ENCODE assay signal across 8 mouse cellular contexts in the genomic region with DNA sequence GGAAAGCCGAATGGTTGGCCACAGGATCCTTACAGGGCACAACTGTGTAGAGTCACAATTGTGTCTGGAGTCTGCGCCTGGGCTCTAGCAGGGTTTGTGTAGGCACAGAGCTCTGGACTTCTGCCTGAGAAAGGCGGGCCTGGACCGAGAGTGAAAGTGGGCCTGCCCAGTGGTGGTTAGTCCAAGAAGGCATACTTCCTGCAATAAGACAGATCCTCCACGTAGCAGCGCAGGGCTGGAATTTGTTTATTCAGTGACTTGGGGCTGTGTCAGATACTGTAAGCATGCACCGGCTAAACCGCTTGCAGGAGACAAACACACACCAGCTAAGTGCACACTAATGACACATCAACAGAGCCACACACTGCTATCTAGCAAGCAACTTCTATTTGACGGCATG. TPM values are rescaled to one million over a fixed set of nuclear protein-coding genes. Genes with fewer than 3 reads are reported as not detected.
A peak's percentile ranks its signal among the peaks of the same experiment; 100 is the strongest.
DNase-seq lines count a peak whose midpoint lies in the region; ATAC-seq and TF ChIP-seq lines count a peak whose summit lies in the region.

No protein-coding gene starts in this region.

- TF ChIP-seq CTCF in heart, postnatal 0 days (IDR thresholded peaks at IDR 0.05; ENCODE audit: low read depth), result no peak
- TF ChIP-seq CTCF in liver, postnatal 0 days (IDR thresholded peaks at IDR 0.05; ENCODE audit: low read depth), result no peak

- H3K27ac ChIP-seq in heart, postnatal 0 days (ENCODE audit: low read depth), result peak overlapping the region; percentile 10
- no peak overlapping the region for H3K27ac ChIP-seq in liver, postnatal 0 days (ENCODE audit: low read depth)
- no peak overlapping the region for H3K27ac ChIP-seq in forebrain, embryonic 16.5 days (ENCODE audit: low read length)

- peak overlapping the region; percentile 16; the same call in 1 of the 2 replicates for H3K9ac ChIP-seq in heart, postnatal 0 days (replicated peaks; ENCODE audit: low read depth, low read length)
- H3K9ac ChIP-seq in liver, postnatal 0 days (replicated peaks), result no peak overlapping the region
- H3K9ac ChIP-seq in forebrain, embryonic 16.5 days (replicated peaks; ENCODE audit: low read depth, low read length), result no peak overlapping the region

- TF ChIP-seq EP300 in heart, postnatal 0 days (IDR thresholded peaks at IDR 0.05; ENCODE audit: low read depth), result no peak
- no peak for TF ChIP-seq EP300 in liver, postnatal 0 days (IDR thresholded peaks at IDR 0.05; ENCODE audit: low read depth)

- 23% methylated on average over 9 of the region's 9 CpGs for WGBS in heart, postnatal 0 days
- WGBS in liver, postnatal 0 days (ENCODE audit: insufficient replicate concordance), result 34% methylated on average over 9 of the region's 9 CpGs
- WGBS in forebrain, embryonic 16.5 days, result 42% methylated on average over 9 of the region's 9 CpGs

- peak; percentile 68 for DNase-seq in 3134 (ENCODE audit: extremely low read depth, insufficient read length, low spot score)
- DNase-seq in Muller cell, postnatal 12 days (ENCODE audit: inconsistent ontology term), result peak; percentile 55
- DNase-seq in heart, postnatal 0 days (ENCODE audit: low spot score), result peak; percentile 62
- DNase-seq in liver, postnatal 0 days, result no peak
- no peak for DNase-seq in cerebellum, adult 11 months
- no peak for DNase-seq in layer of hippocampus, adult 8-10 months (ENCODE audit: low spot score in 2 of 2)
- DNase-seq in embryo, embryonic 10.5 days (ENCODE audit: low spot score), result no peak

- H3K4me1 ChIP-seq in heart, postnatal 0 days (ENCODE audit: control insufficient read depth, insufficient read depth), result peaks cover 16% of the 10 kb centered on the region
- peaks cover 17% of the 10 kb centered on the region for H3K4me1 ChIP-seq in liver, postnatal 0 days (ENCODE audit: insufficient read depth)
- H3K4me1 ChIP-seq in forebrain, embryonic 16.5 days (replicated peaks; ENCODE audit: control insufficient read depth, insufficient read depth, low read length), result peaks cover 19% of the 10 kb centered on the region

- H3K9me3 ChIP-seq in heart, postnatal 0 days (replicated peaks; ENCODE audit: control insufficient read depth, low read length), result no peaks in the 10 kb centered on the region
- H3K9me3 ChIP-seq in liver, postnatal 0 days (ENCODE audit: low read length), result no peaks in the 10 kb centered on the region
- no peaks in the 10 kb centered on the region for H3K9me3 ChIP-seq in forebrain, embryonic 16.5 days (ENCODE audit: control insufficient read depth, low read length)

- peak overlapping the region; percentile 96 for H3K4me2 ChIP-seq in heart, postnatal 0 days (ENCODE audit: low read depth, low read length)
- peak overlapping the region; percentile 82; the same call in 1 of the 2 replicates for H3K4me2 ChIP-seq in liver, postnatal 0 days (ENCODE audit: low read depth, low read length)
- H3K4me2 ChIP-seq in forebrain, embryonic 16.5 days (ENCODE audit: low read length), result no peak overlapping the region

- peak; percentile 7 for ATAC-seq in heart, postnatal 0 days (ENCODE audit: insufficient read depth, low read depth)
- ATAC-seq in liver, postnatal 0 days, result peak; percentile 36
- ATAC-seq in forebrain, embryonic 16.5 days, result no peak

- H3K27me3 ChIP-seq in heart, postnatal 0 days (ENCODE audit: control insufficient read depth, insufficient read depth, low read length), result peaks cover 14% of the 10 kb centered on the region; the same call in 1 of the 2 replicates
- peaks cover 41% of the 10 kb centered on the region for H3K27me3 ChIP-seq in liver, postnatal 0 days (ENCODE audit: insufficient read depth, low read length)
- peaks cover 35% of the 10 kb centered on the region for H3K27me3 ChIP-seq in forebrain, embryonic 16.5 days (replicated peaks; ENCODE audit: control insufficient read depth, insufficient read depth, low read length)

- H3K36me3 ChIP-seq in heart, postnatal 0 days (replicated peaks; ENCODE audit: control insufficient read depth, insufficient read depth, low read length), result 0 out of 2 replicates have a peak, but pooled peaks cover 4% of the 10 kb centered on the region
- 0 out of 2 replicates have a peak, but pooled peaks cover 2% of the 10 kb centered on the region for H3K36me3 ChIP-seq in liver, postnatal 0 days (replicated peaks; ENCODE audit: insufficient read depth, low read length)
- H3K36me3 ChIP-seq in forebrain, embryonic 16.5 days (ENCODE audit: control insufficient read depth, insufficient read depth), result no peaks in the 10 kb centered on the region

- H3K4me3 ChIP-seq in heart, postnatal 0 days (ENCODE audit: low read depth, low read length), result peak overlapping the region; percentile 84; the same call in 1 of the 2 replicates
- no peak overlapping the region for H3K4me3 ChIP-seq in liver, postnatal 0 days (ENCODE audit: low read depth, low read length)
- no peak overlapping the region for H3K4me3 ChIP-seq in forebrain, embryonic 16.5 days (replicated peaks; ENCODE audit: low read length)

RNA-seq across cellular contexts. Expression of gene Tcea3, which starts 2.3 kb away (rescaled TPM):
- total RNA-seq in heart, postnatal 0 days (2014; rRNA removed; ENCODE audit: low replicate concordance), result 28.6 and 36.6 TPM in 2 replicates
- polyA plus RNA-seq in heart, postnatal 0 days (2015; fragmentation: Nextera tagmentation; extraction: Ambion mirVana), result 103 and 105 TPM in 2 replicates
- polyA plus RNA-seq in liver, postnatal 0 days (2015; fragmentation: Nextera tagmentation; extraction: Ambion mirVana), result 37.6 and 41.7 TPM in 2 replicates
- under 1 TPM in 3 of 4 experiments, not detected in 1; 0.45 to 0.94 (median 0.64) TPM for total RNA-seq in layer of hippocampus, adult 8-10 months (2022)
- 0.44 and 1.2 TPM in 2 replicates for polyA plus RNA-seq in forebrain, embryonic 16.5 days (2015; fragmentation: Nextera tagmentation; extraction: Ambion mirVana)

RNA-seq across cellular contexts. Expression of gene Zfp46, which starts 34.7 kb away (rescaled TPM):
- total RNA-seq in heart, postnatal 0 days (2014; rRNA removed; ENCODE audit: low replicate concordance), result 19.1 and 21.3 TPM in 2 replicates
- 15.3 and 19.5 TPM in 2 replicates for polyA plus RNA-seq in heart, postnatal 0 days (2015; fragmentation: Nextera tagmentation; extraction: Ambion mirVana)
- 1.6 and 1.9 TPM in 2 replicates for polyA plus RNA-seq in liver, postnatal 0 days (2015; fragmentation: Nextera tagmentation; extraction: Ambion mirVana)
- 10 to 100 TPM; 34.4 to 60.0 (median 42.5) TPM for total RNA-seq in layer of hippocampus, adult 8-10 months (2022)
- polyA plus RNA-seq in forebrain, embryonic 16.5 days (2015; fragmentation: Nextera tagmentation; extraction: Ambion mirVana), result 50.1 and 54.7 TPM in 2 replicates

RNA-seq across cellular contexts. Expression of gene Asap3, which starts 43.6 kb away (rescaled TPM):
- total RNA-seq in heart, postnatal 0 days (2014; rRNA removed; ENCODE audit: low replicate concordance), result 2.9 and 3.2 TPM in 2 replicates
- polyA plus RNA-seq in heart, postnatal 0 days (2015; fragmentation: Nextera tagmentation; extraction: Ambion mirVana), result 1.7 and 2.0 TPM in 2 replicates
- polyA plus RNA-seq in liver, postnatal 0 days (2015; fragmentation: Nextera tagmentation; extraction: Ambion mirVana), result 4.5 and 4.8 TPM in 2 replicates
- 1 to 10 TPM; 2.5 to 6.3 (median 4.6) TPM for total RNA-seq in layer of hippocampus, adult 8-10 months (2022)
- 3.7 and 4.1 TPM in 2 replicates for polyA plus RNA-seq in forebrain, embryonic 16.5 days (2015; fragmentation: Nextera tagmentation; extraction: Ambion mirVana)

Comparison
In these comparisons a context has a peak if more than half of its experiments do, and no peak if none do; other contexts are left out.
1. DNase-seq: peak in 3134 (single experiment), Muller cell, postnatal 12 days (single experiment) and heart, postnatal 0 days (single experiment); none in liver, postnatal 0 days (single experiment), cerebellum, adult 11 months (single experiment), layer of hippocampus, adult 8-10 months (0 of 2) and embryo, embryonic 10.5 days (single experiment).
2. RNA of gene Tcea3, which starts 2.3 kb away (polyA plus RNA-seq): 103 to 105 TPM in heart, postnatal 0 days and 37.6 to 41.7 TPM in liver, postnatal 0 days; 0.44 to 1.2 TPM in forebrain, embryonic 16.5 days; every median in the first group is over 10 times any median in the second.